Mouse (Mus musculus): ENCODE measurements at regions not wholly inside any gene's neighbourhood (a gene's known extent, or its start where the extent isn't known, plus 50 kb on each side); places are given as distances from the start of the nearest gene placed in this dataset.
"Not testable (repeated sequence)": the region's sequence is repeated elsewhere in the genome, so short reads cannot be mapped to it uniquely, and the experiment has no call there.

GRCm38 (mm10) chr1:152252658-152253267 is 133.7 kb downstream of the Tsen15 start:
- no peak for DNase-seq (ENCODE audit: extremely low read depth, insufficient read length, low spot score)

- DNase-seq (ENCODE audit: extremely low read depth, insufficient read length, low spot score): no peak
Observed at GRCm38 (mm10) chr1:152241026-152241425, 145.5 kb downstream of the Tsen15 start.

- DNase-seq (ENCODE audit: extremely low read depth, insufficient read length, low spot score): no peak
Observed at GRCm38 (mm10) chr1:152239376-152239775, 147.1 kb downstream of the Tsen15 start.

- DNase-seq (ENCODE audit: extremely low read depth, insufficient read length, low spot score): no peak
Observed at GRCm38 (mm10) chr1:152235212-152235792, 145.4 kb upstream of the 1700025G04Rik start.

GRCm38 (mm10) chr1:152234716-152235115 is 144.8 kb upstream of the 1700025G04Rik start:
- DNase-seq (ENCODE audit: extremely low read depth, insufficient read length, low spot score): no peak

- DNase-seq (ENCODE audit: extremely low read depth, insufficient read length, low spot score): no peak
Observed at GRCm38 (mm10) chr1:152231717-152232202, 141.8 kb upstream of the 1700025G04Rik start.

- no peak for DNase-seq (ENCODE audit: extremely low read depth, insufficient read length, low spot score)
Observed at GRCm38 (mm10) chr1:152229709-152230108, 139.8 kb upstream of the 1700025G04Rik start.

GRCm38 (mm10) chr1:152226049-152226448 is 136.1 kb upstream of the 1700025G04Rik start:
- no peak for DNase-seq (ENCODE audit: extremely low read depth, insufficient read length, low spot score)

GRCm38 (mm10) chr1:152223666-152224065 is 133.7 kb upstream of the 1700025G04Rik start:
- no peak for DNase-seq (ENCODE audit: extremely low read depth, insufficient read length, low spot score)

GRCm38 (mm10) chr1:152220804-152221565 is 131.1 kb upstream of the 1700025G04Rik start:
- no peak for DNase-seq (ENCODE audit: extremely low read depth, insufficient read length, low spot score)

GRCm38 (mm10) chr1:152219752-152220151 is 129.8 kb upstream of the 1700025G04Rik start:
- DNase-seq (ENCODE audit: extremely low read depth, insufficient read length, low spot score): not testable (repeated sequence)

GRCm38 (mm10) chr1:152217404-152217803 is 127.5 kb upstream of the 1700025G04Rik start:
- DNase-seq (ENCODE audit: extremely low read depth, insufficient read length, low spot score): no peak

GRCm38 (mm10) chr1:152214376-152214775 is 124.5 kb upstream of the 1700025G04Rik start:
- DNase-seq (ENCODE audit: extremely low read depth, insufficient read length, low spot score): no peak

GRCm38 (mm10) chr1:152203187-152203586 is 113.3 kb upstream of the 1700025G04Rik start:
- no peak for DNase-seq (ENCODE audit: extremely low read depth, insufficient read length, low spot score)

- no peak for DNase-seq (ENCODE audit: extremely low read depth, insufficient read length, low spot score)
Observed at GRCm38 (mm10) chr1:152188700-152189099, 98.8 kb upstream of the 1700025G04Rik start.

GRCm38 (mm10) chr1:152184956-152185355 is 95.0 kb upstream of the 1700025G04Rik start:
- no peak for DNase-seq (ENCODE audit: extremely low read depth, insufficient read length, low spot score)

- DNase-seq (ENCODE audit: extremely low read depth, insufficient read length, low spot score): no peak
Observed at GRCm38 (mm10) chr1:152176267-152176970, 86.5 kb upstream of the 1700025G04Rik start.

GRCm38 (mm10) chr1:152175691-152176090 is 85.8 kb upstream of the 1700025G04Rik start:
- no peak for DNase-seq (ENCODE audit: extremely low read depth, insufficient read length, low spot score)

- DNase-seq (ENCODE audit: extremely low read depth, insufficient read length, low spot score): no peak
Observed at GRCm38 (mm10) chr1:152174464-152174863, 84.5 kb upstream of the 1700025G04Rik start.

GRCm38 (mm10) chr1:152171034-152171790 is 81.3 kb upstream of the 1700025G04Rik start:
- DNase-seq (ENCODE audit: extremely low read depth, insufficient read length, low spot score): no peak
